Mouse (Mus musculus) liver, adult 2 months (tissue): ENCODE data around the gene Rer1. TPM values are rescaled to one million over a fixed set of nuclear protein-coding genes. Genes with fewer than 3 reads are reported as not detected.

Experiments used
- DNase-seq: peaks from one replicate; pipeline ENCODE4 v3.0.0-alpha.2; 2011; ENCODE audit warnings: low read depth, low spot score; ENCODE audit errors: extremely low read depth
- H3K27ac ChIP-seq: fragments of 200-500 bp; replicated peaks from 2 replicates; pipeline ENCODE4 v1.5.1; 2012; ENCODE audit warnings: low read depth, mild to moderate bottlenecking, control low read depth, inconsistent platforms, low read length; ENCODE audit not compliant: insufficient read depth
- H3K27me3 ChIP-seq: fragments of 200-500 bp; 2 replicates; pipeline ENCODE4 v1.6.1; 2012; ENCODE audit warnings: mild to moderate bottlenecking, moderate library complexity, low read length, inconsistent platforms; ENCODE audit not compliant: control insufficient read depth, insufficient read depth
- H3K36me3 ChIP-seq: fragments of 200-500 bp; 2 replicates; pipeline ENCODE4 v1.6.1; 2012; ENCODE audit warnings: low read length, inconsistent platforms; ENCODE audit not compliant: control insufficient read depth, insufficient read depth
- H3K4me1 ChIP-seq: fragments of 200-500 bp; 2 replicates; pipeline ENCODE4 v1.6.1; 2011; ENCODE audit warnings: low read length; ENCODE audit not compliant: control insufficient read depth, insufficient read depth
- H3K4me3 ChIP-seq: fragments of 200-500 bp; 2 replicates; pipeline ENCODE4 v1.5.1; 2011; ENCODE audit warnings: low read depth, mild to moderate bottlenecking, control low read depth, low read length, moderate library complexity; ENCODE audit not compliant: insufficient read depth
- H3K79me2 ChIP-seq: fragments of 200-500 bp; 2 replicates; pipeline ENCODE4 v1.6.1; 2012; ENCODE audit warnings: inconsistent platforms, mild to moderate bottlenecking, low read length, moderate library complexity; ENCODE audit not compliant: control insufficient read depth, insufficient read depth
- H3K9ac ChIP-seq: fragments of 200-500 bp; 2 replicates; pipeline ENCODE4 v1.6.1; 2012; ENCODE audit warnings: low read depth, mild to moderate bottlenecking, control low read depth, inconsistent platforms, low read length
- CTCF ChIP-seq: fragments of 200-500 bp; IDR thresholded peaks from 2 replicates; pipeline ENCODE4 v1.5.1; 2011; ENCODE audit warnings: low read depth, low read length, control low read depth
- POLR2A ChIP-seq: fragments of 200-500 bp; IDR thresholded peaks from 2 replicates; pipeline ENCODE4 v1.6.1; 2011; ENCODE audit warnings: low read length, control low read depth; ENCODE audit not compliant: insufficient read depth; ENCODE audit errors: extremely low read depth
- WGBS: fragments of 180-500 bp; shearing (Covaris S2); methylation state at CpG from one replicate; pipeline ENCODE4 v1.1.7; 2018; 5-methylcytosine and 5-hydroxymethylcytosine counted together
- polyA plus RNA-seq: library from polyadenylated mRNA; depleted of rRNA; stranded (reverse); fragments of >200 nt; gene quantifications from 2 replicates; pipeline ENCODE4 v1.2.3, GENCODE M21; 2012
- total RNA-seq: library from RNA; depleted of rRNA; stranded (reverse); fragments of >200 nt; gene quantifications from 2 replicates; pipeline ENCODE4 v1.2.3, GENCODE M21; 2014

Gene Rer1
- total and polyA plus RNA-seq, 2 experiments = 84.3 to 135 TPM

GRCm38 (mm10) chr4:155123868-155124534, 37.8 kb upstream of the Rer1 start:
- WGBS = 89% methylated on average over 9 of the region's 9 CpGs
- TF ChIP-seq CTCF (no peak), POLR2A (no peak)
- H3K36me3 ChIP-seq = no peaks in the 10 kb centered on the region
- peak; percentile 55 for DNase-seq
- peaks cover 19% of the 10 kb centered on the region for H3K4me1 ChIP-seq
- no peak overlapping the region for H3K9ac ChIP-seq
- no peaks in the 10 kb centered on the region for H3K79me2 ChIP-seq
- H3K27me3 ChIP-seq = no peaks in the 10 kb centered on the region
- no peak overlapping the region for H3K27ac ChIP-seq
- H3K4me3 ChIP-seq = no peak overlapping the region

- H3K27ac ChIP-seq = no peak overlapping the region
- no peak for TF ChIP-seq CTCF
- TF ChIP-seq POLR2A = no peak
- no peak overlapping the region for H3K9ac ChIP-seq
- H3K4me3 ChIP-seq = no peak overlapping the region
- H3K36me3 ChIP-seq = no peaks in the 10 kb centered on the region
- H3K4me1 ChIP-seq = peaks cover 19% of the 10 kb centered on the region
- no peaks in the 10 kb centered on the region for H3K27me3 ChIP-seq
- no peaks in the 10 kb centered on the region for H3K79me2 ChIP-seq
- WGBS = 80% methylated on average over 16 of the region's 16 CpGs
- no peak for DNase-seq
Measured at GRCm38 (mm10) chr4:155122444-155123040, 36.4 kb upstream of the Rer1 start.

GRCm38 (mm10) chr4:155121915-155122443, 35.8 kb upstream of the Rer1 start:
- H3K27me3 ChIP-seq = no peaks in the 10 kb centered on the region
- H3K9ac ChIP-seq = no peak overlapping the region
- no peak overlapping the region for H3K4me3 ChIP-seq
- peak; percentile 37 for DNase-seq
- H3K4me1 ChIP-seq = peaks cover 19% of the 10 kb centered on the region
- TF ChIP-seq POLR2A (no peak), CTCF (no peak)
- H3K27ac ChIP-seq = no peak overlapping the region
- H3K79me2 ChIP-seq = no peaks in the 10 kb centered on the region
- H3K36me3 ChIP-seq = no peaks in the 10 kb centered on the region
- WGBS = 46% methylated on average over 6 of the region's 6 CpGs

DNA sequence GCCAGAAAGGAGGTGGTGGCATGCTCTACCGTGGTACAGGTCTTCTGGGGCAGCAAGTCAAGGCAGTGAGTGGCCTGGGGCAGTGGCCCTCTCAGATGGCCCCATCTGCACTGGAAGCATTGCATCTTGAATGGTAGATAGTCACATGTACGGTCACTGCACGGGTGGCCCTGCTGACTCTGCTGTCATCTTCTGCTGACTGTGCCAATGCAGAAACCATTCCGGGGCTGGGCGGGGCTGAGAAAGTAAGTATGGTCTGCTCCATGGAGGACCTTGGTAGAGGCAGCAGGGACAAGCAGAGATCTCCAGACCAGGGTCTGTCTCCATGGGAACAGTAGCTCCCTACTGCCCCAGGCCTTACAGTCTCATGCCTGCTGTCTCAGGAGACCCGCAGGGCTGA, 35.0 kb upstream of the Rer1 start:
- H3K79me2 ChIP-seq = no peaks in the 10 kb centered on the region
- no peak overlapping the region for H3K4me3 ChIP-seq
- DNase-seq = peak; percentile 8
- no peak for TF ChIP-seq POLR2A
- TF ChIP-seq CTCF = no peak
- H3K36me3 ChIP-seq = no peaks in the 10 kb centered on the region
- H3K27me3 ChIP-seq = no peaks in the 10 kb centered on the region
- H3K27ac ChIP-seq = peak overlapping the region; percentile 35; the same call in 1 of the 2 replicates
- peaks cover 19% of the 10 kb centered on the region for H3K4me1 ChIP-seq
- WGBS = 70% methylated on average over 6 of the region's 6 CpGs
- H3K9ac ChIP-seq = peak overlapping the region; percentile 13; the same call in 1 of the 2 replicates

DNA sequence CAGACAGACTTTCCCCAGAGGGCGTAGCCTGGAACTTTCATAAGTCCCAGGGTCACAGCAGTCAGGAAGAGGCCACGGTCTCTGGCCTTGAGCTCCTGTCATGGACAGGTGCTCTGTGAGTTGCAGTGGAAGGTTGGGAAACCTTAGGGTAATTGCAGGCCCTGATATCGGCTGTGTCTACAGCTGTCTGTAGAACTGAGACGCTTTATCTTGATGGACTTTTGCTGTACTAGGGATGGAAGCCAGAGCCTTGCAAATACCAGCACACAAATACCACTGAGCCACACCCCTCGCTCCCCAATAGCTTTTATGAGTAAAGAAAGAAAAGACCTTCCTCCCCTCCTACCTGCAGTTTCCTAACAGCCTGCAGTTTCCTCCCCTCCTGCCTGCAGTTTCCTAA, 34.4 kb upstream of the Rer1 start:
- Histone ChIP-seq H3K79me2 (no peaks in the 10 kb centered on the region), H3K36me3 (no peaks in the 10 kb centered on the region), H3K27me3 (no peaks in the 10 kb centered on the region), H3K4me3 (no peak overlapping the region), H3K4me1 (peaks cover 19% of the 10 kb centered on the region), H3K27ac (peak overlapping the region; percentile 35; the same call in 1 of the 2 replicates), H3K9ac (peak overlapping the region; percentile 13; the same call in 1 of the 2 replicates)
- 23% methylated on average over 5 of the region's 5 CpGs for WGBS
- no peak for TF ChIP-seq POLR2A
- DNase-seq = peak; percentile 97

GRCm38 (mm10) chr4:155120038-155120437, 33.9 kb upstream of the Rer1 start:
- Histone ChIP-seq H3K27ac (peak overlapping the region; percentile 47), H3K27me3 (no peaks in the 10 kb centered on the region), H3K4me1 (peaks cover 19% of the 10 kb centered on the region), H3K36me3 (no peaks in the 10 kb centered on the region), H3K9ac (no peak overlapping the region), H3K79me2 (no peaks in the 10 kb centered on the region), H3K4me3 (no peak overlapping the region)
- DNase-seq = peak; percentile 7
- TF ChIP-seq CTCF (peak; percentile 32), POLR2A (no peak)
- 57% methylated on average over 7 of the region's 7 CpGs for WGBS
